Mouse (Mus musculus): ENCODE data around the gene Cdk6. TPM values are rescaled to one million over a fixed set of nuclear protein-coding genes. Genes with fewer than 3 reads are reported as not detected.

Gene Cdk6
- total and polyA plus RNA-seq, 3 experiments, result 40.4 to 171 (median 50.8) TPM

DNA sequence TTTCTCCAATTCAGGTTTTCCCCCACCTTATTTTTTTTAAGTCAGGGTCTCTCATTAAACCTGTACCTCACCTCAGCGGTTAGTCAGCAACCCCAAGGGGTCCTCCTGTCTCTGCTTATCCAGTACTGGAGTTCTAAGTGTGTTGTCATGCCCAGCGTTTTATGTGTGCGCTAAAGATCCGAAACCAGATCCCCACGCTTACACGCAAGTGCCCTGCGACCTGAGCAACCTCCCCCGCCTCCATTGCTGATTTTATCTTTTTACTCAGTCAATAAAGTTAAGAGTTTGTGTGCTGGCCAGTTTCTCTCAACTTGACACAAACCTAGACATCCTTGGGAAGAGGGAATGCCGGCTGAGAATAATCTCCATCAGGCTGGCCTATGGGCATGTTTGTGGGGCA lies 37.4 kb upstream of the Cdk6 start:
- Histone ChIP-seq H3K4me2 (ENCODE audit: insufficient read depth, low read depth, poor library complexity, severe bottlenecking) (no peak overlapping the region), H3K27me3 (replicated peaks) (no peaks in the 10 kb centered on the region), H3K9ac (ENCODE audit: insufficient read depth, low read depth) (no peak overlapping the region), H3K36me3 (replicated peaks in 1 of 2; ENCODE audit: control insufficient read depth in 1 of 2, insufficient read depth in 1 of 2, low read length in 1 of 2) (no peaks in the 10 kb centered on the region), H3K9me3 (replicated peaks; ENCODE audit: low read length) (no peaks in the 10 kb centered on the region), H3K79me2 (replicated peaks; ENCODE audit: control insufficient read depth, extremely low read depth, insufficient read depth, poor library complexity, severe bottlenecking) (no peaks in the 10 kb centered on the region), H3K4me3 (replicated peaks in 1 of 3; ENCODE audit: low read depth in 2 of 3, low read length in 2 of 3, poor library complexity in 1 of 3) (no peak overlapping the region), H3K27ac (ENCODE audit: insufficient read depth, low read depth) (no peak overlapping the region), H3K4me1 (ENCODE audit: control insufficient read depth in 1 of 2, insufficient read depth in 2 of 2) (peaks cover 8 to 11% of the 10 kb centered on the region in 2 experiments)
- in situ Hi-C loops (cut with MboI; ENCODE audit: low pct_ligation_motif_present, low pct_unique_long_range_greater_than_20kb, low sequenced_read_pairs), result no loop called here
- DNase-seq (ENCODE audit: extremely low read depth), result no peak
- dilution Hi-C loops (cut with MboI; ENCODE audit: extremely low pct_ligation_motif_present, extremely low pct_unique_long_range_greater_than_20kb, low sequenced_read_pairs), result no loop called here
- TF ChIP-seq JUND (conservative IDR thresholded peaks at IDR 0.05; ENCODE audit: low read depth, low read length) (no peak), POLR2A (IDR thresholded peaks at IDR 0.05; ENCODE audit: low read depth, low read length) (no peak), ZNF384 (IDR thresholded peaks at IDR 0.05; ENCODE audit: low read depth, low read length) (no peak), MEF2A (IDR thresholded peaks at IDR 0.05; ENCODE audit: borderline replicate concordance, low read depth, low read length) (no peak), MAFK (IDR thresholded peaks at IDR 0.05; ENCODE audit: insufficient replicate concordance, low read length) (no peak), MAX (IDR thresholded peaks at IDR 0.05; ENCODE audit: low read length) (no peak)

GRCm38 (mm10) chr5:3306146-3306545 lies 35.1 kb upstream of the Cdk6 start:
- dilution Hi-C loops (cut with MboI; ENCODE audit: extremely low pct_ligation_motif_present, extremely low pct_unique_long_range_greater_than_20kb, low sequenced_read_pairs) (no loop called here), in situ Hi-C loops (cut with MboI; ENCODE audit: low pct_ligation_motif_present, low pct_unique_long_range_greater_than_20kb, low sequenced_read_pairs) (no loop called here)
- Histone ChIP-seq H3K9ac (ENCODE audit: insufficient read depth, low read depth) (no peak overlapping the region), H3K4me2 (ENCODE audit: insufficient read depth, low read depth, poor library complexity, severe bottlenecking) (no peak overlapping the region), H3K27ac (ENCODE audit: insufficient read depth, low read depth) (no peak overlapping the region), H3K4me1 (ENCODE audit: control insufficient read depth in 1 of 2, insufficient read depth in 2 of 2) (peaks cover 2 to 5% of the 10 kb centered on the region in 2 experiments), H3K4me3 (replicated peaks in 1 of 3; ENCODE audit: low read depth in 2 of 3, low read length in 2 of 3, poor library complexity in 1 of 3) (no peak overlapping the region), H3K27me3 (replicated peaks) (no peaks in the 10 kb centered on the region), H3K9me3 (replicated peaks; ENCODE audit: low read length) (no peaks in the 10 kb centered on the region), H3K36me3 (replicated peaks in 1 of 2; ENCODE audit: control insufficient read depth in 1 of 2, insufficient read depth in 1 of 2, low read length in 1 of 2) (no peaks in the 10 kb centered on the region), H3K79me2 (replicated peaks; ENCODE audit: control insufficient read depth, extremely low read depth, insufficient read depth, poor library complexity, severe bottlenecking) (no peaks in the 10 kb centered on the region)
- no peak for TF ChIP-seq POLR2AphosphoS2 (IDR thresholded peaks at IDR 0.05; ENCODE audit: low read depth, low read length)
- TF ChIP-seq MAFK (IDR thresholded peaks at IDR 0.05; ENCODE audit: insufficient replicate concordance, low read length), result no peak
- TF ChIP-seq SIN3A (IDR thresholded peaks at IDR 0.05; ENCODE audit: low read length), result no peak
- DNase-seq (ENCODE audit: extremely low read depth), result no peak

DNA sequence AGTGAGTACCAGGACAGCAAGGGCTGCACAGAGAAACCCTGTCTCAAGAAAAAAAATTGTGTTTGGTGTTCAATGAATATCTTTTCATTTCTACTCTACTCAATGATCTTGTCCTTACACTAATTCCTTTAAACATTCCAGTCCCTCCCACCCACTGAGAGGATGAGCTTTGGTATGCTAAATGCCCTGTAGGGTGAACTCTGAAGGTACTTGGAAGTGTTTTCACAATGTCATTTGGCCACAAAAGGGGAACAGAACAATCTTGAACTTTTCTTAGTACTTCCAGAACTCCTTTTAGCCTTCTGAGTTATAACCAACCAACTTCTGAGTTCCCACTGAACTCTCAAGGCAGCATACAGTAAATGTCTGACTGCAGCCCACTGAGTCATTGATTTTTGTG lies 32.2 kb upstream of the Cdk6 start:
- no peak overlapping the region for H3K4me3 ChIP-seq (replicated peaks in 1 of 3; ENCODE audit: low read depth in 2 of 3, low read length in 2 of 3, poor library complexity in 1 of 3)
- in situ Hi-C loops (cut with MboI; ENCODE audit: low pct_ligation_motif_present, low pct_unique_long_range_greater_than_20kb, low sequenced_read_pairs), result no loop called here
- dilution Hi-C loops (cut with MboI; ENCODE audit: extremely low pct_ligation_motif_present, extremely low pct_unique_long_range_greater_than_20kb, low sequenced_read_pairs), result no loop called here
- H3K36me3 ChIP-seq (replicated peaks in 1 of 2; ENCODE audit: control insufficient read depth in 1 of 2, insufficient read depth in 1 of 2, low read length in 1 of 2), result no peaks in the 10 kb centered on the region
- H3K27me3 ChIP-seq (replicated peaks), result no peaks in the 10 kb centered on the region
- no peaks in the 10 kb centered on the region for H3K9me3 ChIP-seq (replicated peaks; ENCODE audit: low read length)
- no peaks in the 10 kb centered on the region for H3K4me1 ChIP-seq (ENCODE audit: control insufficient read depth in 1 of 2, insufficient read depth in 2 of 2)
- H3K79me2 ChIP-seq (replicated peaks; ENCODE audit: control insufficient read depth, extremely low read depth, insufficient read depth, poor library complexity, severe bottlenecking), result no peaks in the 10 kb centered on the region
- H3K9ac ChIP-seq (ENCODE audit: insufficient read depth, low read depth), result no peak overlapping the region
- no peak for DNase-seq (ENCODE audit: extremely low read depth)
- TF ChIP-seq ELF1 (IDR thresholded peaks at IDR 0.05; ENCODE audit: low read depth, low read length) (no peak), MEF2A (IDR thresholded peaks at IDR 0.05; ENCODE audit: borderline replicate concordance, low read depth, low read length) (no peak), MXI1 (IDR thresholded peaks at IDR 0.05; ENCODE audit: low read depth, low read length) (no peak), RCOR1 (conservative IDR thresholded peaks at IDR 0.05; ENCODE audit: low read depth, low read length) (no peak)
- H3K4me2 ChIP-seq (ENCODE audit: insufficient read depth, low read depth, poor library complexity, severe bottlenecking), result no peak overlapping the region
- H3K27ac ChIP-seq (ENCODE audit: insufficient read depth, low read depth), result no peak overlapping the region

All from CH12.LX (cell line).